Mouse (Mus musculus): ENCODE results near the gene Nsg2. TPM values are rescaled to one million over a fixed set of nuclear protein-coding genes. Genes with fewer than 3 reads are reported as not detected.
"Not testable (repeated sequence)": the region's sequence is repeated elsewhere in the genome, so short reads cannot be mapped to it uniquely, and the experiment has no call there.

Nsg2 gene
- polyA plus RNA-seq, 1 experiment from 2014 or later: 0.56 TPM

DNA sequence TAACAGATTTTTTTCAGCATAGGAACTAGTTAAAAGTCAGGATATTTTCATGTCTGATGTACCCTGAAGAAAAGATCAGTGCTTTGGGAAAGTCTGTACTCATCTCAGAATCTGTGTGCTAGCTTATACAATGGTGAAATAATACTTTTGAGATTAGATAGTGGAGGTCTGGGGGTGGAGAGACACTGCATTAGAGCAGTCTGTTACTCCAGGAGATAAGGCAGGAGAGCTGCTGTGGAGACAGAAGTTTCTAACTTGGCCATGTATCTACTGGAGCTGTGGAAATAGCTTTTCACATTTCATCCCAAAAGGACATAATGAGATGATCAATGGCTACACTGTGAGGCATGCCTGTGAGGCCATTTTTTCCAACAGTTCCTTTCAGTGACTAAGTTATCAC, 17.0 kb upstream of the Nsg2 start:
- H3K9ac ChIP-seq: no peak overlapping the region
- H3K9me3 ChIP-seq (replicated peaks): no peaks in the 10 kb centered on the region
- no peaks in the 10 kb centered on the region for H3K36me3 ChIP-seq
- H3K27ac ChIP-seq: no peak overlapping the region
- no peak for DNase-seq
- no peaks in the 10 kb centered on the region for H3K27me3 ChIP-seq
- H3K4me1 ChIP-seq (replicated peaks): no peaks in the 10 kb centered on the region
- no peak overlapping the region for H3K4me2 ChIP-seq
- H3K4me3 ChIP-seq (replicated peaks): no peak overlapping the region
- ATAC-seq (ENCODE audit: low read depth): no peak

DNA sequence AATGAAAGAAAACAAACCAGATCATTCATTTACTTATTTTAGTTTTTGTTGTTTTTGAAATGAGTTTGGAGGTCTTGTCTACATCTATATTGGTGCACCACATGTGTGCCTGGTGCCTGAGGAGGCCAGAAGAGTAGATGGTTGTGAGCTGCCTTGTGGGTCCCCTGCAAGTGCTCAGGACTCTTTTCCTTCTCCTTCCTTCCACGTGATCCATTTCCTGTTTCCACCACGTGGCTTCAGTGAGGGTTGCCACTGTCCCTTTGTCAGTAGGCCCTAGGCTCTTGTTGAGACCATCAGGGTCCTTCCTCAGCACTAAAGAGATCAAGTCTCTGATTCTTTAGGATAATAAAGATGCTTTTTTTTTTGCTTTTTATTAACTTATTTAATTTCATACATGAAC, 15.5 kb upstream of the Nsg2 start:
- Histone ChIP-seq H3K27ac (no peak overlapping the region), H3K9me3 (replicated peaks) (no peaks in the 10 kb centered on the region), H3K4me2 (no peak overlapping the region), H3K36me3 (no peaks in the 10 kb centered on the region), H3K27me3 (no peaks in the 10 kb centered on the region), H3K4me3 (replicated peaks) (no peak overlapping the region), H3K4me1 (replicated peaks) (no peaks in the 10 kb centered on the region), H3K9ac (no peak overlapping the region)
- ATAC-seq (ENCODE audit: low read depth) (no peak), DNase-seq (no peak)
- 15% methylated on average over 2 of the region's 2 CpGs for WGBS (ENCODE audit: insufficient replicate concordance)

DNA sequence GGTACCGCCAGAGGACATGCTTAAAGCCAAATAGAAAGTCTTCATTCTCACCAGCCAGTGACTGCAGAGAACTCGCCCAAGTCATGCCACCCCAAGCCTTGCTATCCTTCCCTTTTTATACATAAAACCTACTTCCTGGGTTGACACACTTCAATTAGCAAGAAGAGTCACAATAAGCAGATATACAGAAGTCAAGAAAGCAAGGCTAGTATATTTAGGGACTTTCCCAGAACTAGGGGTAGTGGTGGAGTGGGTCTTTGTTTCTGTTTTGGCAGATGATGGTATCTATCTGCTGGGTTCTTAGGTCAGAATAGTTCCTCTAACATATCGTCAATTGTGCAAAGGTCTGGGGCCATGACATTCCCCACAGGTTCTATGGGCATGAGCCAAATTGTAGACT, 7.7 kb upstream of the Nsg2 start:
- Histone ChIP-seq H3K9me3 (replicated peaks) (no peaks in the 10 kb centered on the region), H3K36me3 (no peaks in the 10 kb centered on the region), H3K27me3 (no peaks in the 10 kb centered on the region), H3K9ac (no peak overlapping the region), H3K27ac (no peak overlapping the region), H3K4me2 (no peak overlapping the region), H3K4me1 (replicated peaks) (no peaks in the 10 kb centered on the region), H3K4me3 (replicated peaks) (no peak overlapping the region)
- WGBS (ENCODE audit: insufficient replicate concordance): 57% methylated on average over 3 of the region's 3 CpGs
- DNase-seq (no peak), ATAC-seq (ENCODE audit: low read depth) (no peak)

DNA sequence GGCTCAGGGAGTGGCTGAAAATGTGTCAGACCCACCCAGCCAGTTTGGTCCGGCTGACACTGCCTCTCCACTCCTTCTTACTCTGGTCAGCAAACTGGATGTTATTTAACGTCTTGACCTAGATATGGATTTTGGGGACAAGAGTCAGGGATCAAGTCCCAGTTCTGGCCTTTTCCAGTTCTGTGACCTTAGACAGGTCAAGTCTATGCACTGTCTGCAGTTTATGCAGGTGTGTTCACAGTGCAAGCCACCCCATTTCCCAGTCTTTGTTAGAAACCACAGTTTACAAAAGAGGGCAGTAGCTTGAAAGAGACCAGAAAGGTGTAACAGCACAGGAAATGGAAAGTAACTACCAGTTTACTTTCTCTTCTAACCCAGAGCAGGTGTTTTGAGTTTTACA, 547 bp upstream of the Nsg2 start:
- Histone ChIP-seq H3K9me3 (replicated peaks) (no peaks in the 10 kb centered on the region), H3K9ac (no peak overlapping the region), H3K4me3 (replicated peaks) (no peak overlapping the region), H3K4me2 (no peak overlapping the region), H3K36me3 (no peaks in the 10 kb centered on the region), H3K4me1 (replicated peaks) (no peaks in the 10 kb centered on the region), H3K27ac (no peak overlapping the region), H3K27me3 (peaks cover 21% of the 10 kb centered on the region)
- DNase-seq (no peak), ATAC-seq (ENCODE audit: low read depth) (no peak)
- 43% methylated on average over 2 of the region's 2 CpGs for WGBS (ENCODE audit: insufficient replicate concordance)

DNA sequence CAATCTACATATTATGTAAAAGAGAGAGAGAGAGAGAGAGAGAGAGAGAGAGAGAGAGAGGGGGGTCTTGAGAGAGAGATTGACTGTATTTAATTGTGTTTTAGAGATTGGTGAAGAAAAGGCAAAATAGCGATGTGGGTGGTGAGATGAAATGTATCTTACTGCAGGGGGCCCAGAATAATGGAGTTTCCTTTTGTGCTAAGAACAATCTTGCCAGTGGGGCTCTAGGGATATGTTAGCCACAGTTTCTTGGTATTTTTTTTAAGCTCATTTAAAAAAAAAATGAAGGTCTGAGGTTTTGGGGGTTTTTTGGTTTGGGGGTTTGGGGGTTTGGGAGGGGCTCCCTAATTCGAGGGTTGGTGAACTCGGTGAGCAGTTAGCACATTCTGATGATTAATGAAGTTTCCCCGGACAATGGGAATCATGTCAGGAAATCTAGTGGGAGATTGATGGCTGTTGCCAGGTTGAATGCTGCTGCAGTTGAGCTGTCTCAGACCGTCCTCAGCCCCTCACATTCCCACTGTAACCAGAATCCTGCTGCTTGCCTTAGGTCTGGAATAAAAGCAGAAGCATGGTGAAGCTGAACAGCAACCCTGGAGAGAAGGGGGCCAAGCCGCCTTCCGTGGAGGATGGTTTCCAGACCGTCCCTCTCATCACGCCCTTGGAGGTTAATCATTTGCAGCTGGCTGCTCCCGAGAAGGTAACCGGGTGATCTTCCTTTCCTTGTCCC, 1.1 kb downstream of the Nsg2 start:
- no peaks in the 10 kb centered on the region for H3K4me1 ChIP-seq (replicated peaks)
- no peaks in the 10 kb centered on the region for H3K36me3 ChIP-seq
- DNase-seq: no peak
- H3K4me2 ChIP-seq: no peak overlapping the region
- 6% methylated on average over 11 of the region's 11 CpGs for WGBS (ENCODE audit: insufficient replicate concordance)
- H3K4me3 ChIP-seq (replicated peaks): no peak overlapping the region
- H3K9me3 ChIP-seq (replicated peaks): no peaks in the 10 kb centered on the region
- no peak overlapping the region for H3K27ac ChIP-seq
- no peak overlapping the region for H3K9ac ChIP-seq
- ATAC-seq (ENCODE audit: low read depth): no peak
- peaks cover 21% of the 10 kb centered on the region for H3K27me3 ChIP-seq

DNA sequence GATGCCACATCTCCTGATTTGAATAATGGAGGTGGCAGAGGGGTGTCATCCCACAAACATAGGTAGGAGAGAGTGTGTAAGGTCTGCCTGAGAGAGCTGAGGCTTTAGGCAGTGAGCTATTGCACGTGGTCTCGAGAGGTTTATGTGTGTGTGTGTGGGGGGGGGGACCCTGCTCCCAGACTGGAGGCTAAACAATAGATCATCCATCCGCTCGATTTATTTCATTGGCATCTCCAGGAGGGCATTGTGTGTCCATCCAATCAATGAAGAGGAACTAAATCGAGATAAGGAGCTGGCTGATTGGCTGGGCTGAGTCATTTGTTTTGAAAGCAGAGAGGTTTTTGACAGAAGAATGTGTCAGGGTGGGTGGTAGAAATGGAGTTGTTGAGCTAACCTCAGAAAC, 2.4 kb downstream of the Nsg2 start:
- H3K4me3 ChIP-seq (replicated peaks): no peak overlapping the region
- H3K9me3 ChIP-seq (replicated peaks): peaks cover 7% of the 10 kb centered on the region; the same call in 1 of the 2 replicates
- no peak for DNase-seq
- H3K4me2 ChIP-seq: no peak overlapping the region
- no peak overlapping the region for H3K9ac ChIP-seq
- peaks cover 21% of the 10 kb centered on the region for H3K27me3 ChIP-seq
- H3K27ac ChIP-seq: no peak overlapping the region
- H3K36me3 ChIP-seq: no peaks in the 10 kb centered on the region
- 4% methylated on average over 5 of the region's 5 CpGs for WGBS (ENCODE audit: insufficient replicate concordance)
- H3K4me1 ChIP-seq (replicated peaks): no peaks in the 10 kb centered on the region
- no peak for ATAC-seq (ENCODE audit: low read depth)

DNA sequence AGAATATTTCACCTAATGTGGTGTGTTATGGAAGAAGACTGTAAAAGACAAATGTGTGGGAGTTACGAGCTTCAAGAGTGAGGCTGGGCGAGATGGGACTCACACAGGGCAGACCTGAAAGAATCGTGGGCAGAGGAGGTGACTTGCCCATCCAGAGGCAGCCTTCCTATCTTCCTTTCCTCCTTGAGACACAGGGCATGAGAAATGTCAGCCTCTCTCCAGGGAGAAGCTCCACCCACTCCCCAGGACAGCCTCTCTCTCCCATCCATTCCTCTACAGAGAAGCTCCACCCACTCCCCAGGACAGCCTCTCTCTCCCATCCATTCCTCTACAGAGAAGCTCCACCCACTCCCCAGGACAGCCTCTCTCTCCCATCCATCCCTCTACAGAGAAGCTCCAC, 7.8 kb downstream of the Nsg2 start:
- not testable (repeated sequence) for H3K4me2 ChIP-seq; H3K4me1 ChIP-seq (replicated peaks); DNase-seq; H3K36me3 ChIP-seq; H3K9me3 ChIP-seq (replicated peaks); H3K9ac ChIP-seq; ATAC-seq (ENCODE audit: low read depth); H3K27ac ChIP-seq; H3K27me3 ChIP-seq; H3K4me3 ChIP-seq (replicated peaks)
- 73% methylated on average over 3 of the region's 3 CpGs for WGBS (ENCODE audit: insufficient replicate concordance)

DNA sequence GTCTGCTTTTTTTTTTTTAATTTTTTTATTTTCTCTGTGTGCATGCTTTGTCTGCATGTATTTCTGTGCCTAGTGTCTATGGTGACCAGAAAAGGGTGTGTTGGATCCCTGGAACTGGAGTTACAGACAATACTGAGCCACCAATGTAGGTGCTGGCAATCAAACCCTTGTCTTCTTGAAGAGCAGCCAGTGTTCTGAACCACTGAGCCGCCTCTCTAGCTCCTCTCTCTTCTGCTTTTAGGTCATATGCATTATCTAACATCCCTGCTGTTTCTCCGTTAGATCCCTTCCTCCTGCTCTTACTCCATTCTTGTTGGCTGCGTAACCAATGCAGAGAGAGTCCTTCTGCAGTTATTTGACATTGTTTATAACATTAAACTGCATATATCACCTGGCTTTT, 8.6 kb downstream of the Nsg2 start:
- WGBS (ENCODE audit: insufficient replicate concordance): 63% methylated on average over 3 of the region's 3 CpGs

DNA sequence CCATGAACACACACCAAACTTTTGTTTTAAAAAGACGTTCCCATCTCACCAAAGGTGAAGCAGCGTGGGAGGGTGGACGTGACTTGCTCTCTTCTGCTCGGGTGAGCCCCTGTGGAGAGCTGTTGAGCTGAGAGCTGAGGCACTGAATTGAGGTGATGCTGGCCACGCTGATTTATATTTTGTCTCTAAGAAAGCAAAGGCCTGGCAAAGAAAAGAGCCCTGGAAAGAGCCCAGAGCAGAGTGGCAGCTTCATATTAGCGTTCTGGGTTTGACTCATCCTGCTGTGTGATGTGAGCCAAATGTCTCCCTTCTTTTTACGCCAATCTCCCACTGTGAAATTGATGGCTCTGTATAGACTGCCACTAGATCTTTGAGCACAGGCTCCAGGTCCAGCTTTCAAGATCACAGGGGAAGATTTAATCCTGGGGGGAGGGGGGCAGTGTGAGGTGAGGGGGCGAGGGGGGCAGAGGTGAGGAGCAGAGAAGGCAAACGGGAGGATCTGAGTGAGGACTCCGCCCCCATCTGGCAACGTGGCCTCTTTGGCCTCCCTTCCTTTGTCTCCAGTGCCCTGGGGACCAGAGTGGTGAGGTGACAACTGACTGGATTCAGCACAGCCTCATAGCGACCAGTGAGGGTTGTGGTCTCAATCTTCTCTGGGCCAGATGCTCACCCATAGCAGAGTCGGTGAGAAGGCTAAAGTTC, 9.8 kb downstream of the Nsg2 start:
- Histone ChIP-seq H3K36me3 (no peaks in the 10 kb centered on the region), H3K9ac (no peak overlapping the region), H3K4me3 (replicated peaks) (no peak overlapping the region), H3K4me1 (replicated peaks) (no peaks in the 10 kb centered on the region), H3K27me3 (no peaks in the 10 kb centered on the region), H3K9me3 (replicated peaks) (peaks cover 7% of the 10 kb centered on the region; the same call in 1 of the 2 replicates), H3K27ac (no peak overlapping the region), H3K4me2 (no peak overlapping the region)
- DNase-seq (no peak), ATAC-seq (ENCODE audit: low read depth) (no peak)
- 44% methylated on average over 13 of the region's 13 CpGs for WGBS (ENCODE audit: insufficient replicate concordance)

More for the DNA sequence above, 8.6 kb downstream of the Nsg2 start:
- H3K9me3 ChIP-seq (replicated peaks): peaks cover 7% of the 10 kb centered on the region; the same call in 1 of the 2 replicates
- no peaks in the 10 kb centered on the region for H3K4me1 ChIP-seq (replicated peaks)
- no peak overlapping the region for H3K9ac ChIP-seq
- no peak for ATAC-seq (ENCODE audit: low read depth)
- H3K27me3 ChIP-seq: no peaks in the 10 kb centered on the region
- no peak for DNase-seq
- H3K4me2 ChIP-seq: no peak overlapping the region
- H3K36me3 ChIP-seq: no peaks in the 10 kb centered on the region
- H3K27ac ChIP-seq: no peak overlapping the region
- no peak overlapping the region for H3K4me3 ChIP-seq (replicated peaks)

DNA sequence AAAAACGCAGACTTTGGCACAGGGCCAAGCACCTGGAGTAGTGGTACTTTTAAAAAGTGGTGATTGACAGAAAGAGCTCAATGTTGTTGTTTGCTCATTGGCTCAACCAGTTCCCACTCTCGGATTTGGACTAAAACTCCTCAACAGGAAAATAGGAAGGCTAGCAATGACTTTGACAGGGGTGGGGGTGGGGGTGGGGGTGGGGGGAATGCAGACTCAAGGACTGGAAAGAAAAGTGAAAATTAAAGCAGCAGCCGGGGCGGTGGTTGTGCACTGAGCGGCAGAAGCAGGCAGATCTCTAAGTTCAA, 10.4 kb downstream of the Nsg2 start:
- H3K4me1 ChIP-seq (replicated peaks): no peaks in the 10 kb centered on the region
- ATAC-seq (ENCODE audit: low read depth) (no peak), DNase-seq (no peak)
- no peaks in the 10 kb centered on the region for H3K27me3 ChIP-seq
- H3K4me3 ChIP-seq (replicated peaks): no peak overlapping the region
- H3K27ac ChIP-seq: no peak overlapping the region
- no peak overlapping the region for H3K4me2 ChIP-seq
- H3K36me3 ChIP-seq: no peaks in the 10 kb centered on the region
- peaks cover 7% of the 10 kb centered on the region; the same call in 1 of the 2 replicates for H3K9me3 ChIP-seq (replicated peaks)
- H3K9ac ChIP-seq: no peak overlapping the region
- 59% methylated on average over 5 of the region's 5 CpGs for WGBS (ENCODE audit: insufficient replicate concordance)

DNA sequence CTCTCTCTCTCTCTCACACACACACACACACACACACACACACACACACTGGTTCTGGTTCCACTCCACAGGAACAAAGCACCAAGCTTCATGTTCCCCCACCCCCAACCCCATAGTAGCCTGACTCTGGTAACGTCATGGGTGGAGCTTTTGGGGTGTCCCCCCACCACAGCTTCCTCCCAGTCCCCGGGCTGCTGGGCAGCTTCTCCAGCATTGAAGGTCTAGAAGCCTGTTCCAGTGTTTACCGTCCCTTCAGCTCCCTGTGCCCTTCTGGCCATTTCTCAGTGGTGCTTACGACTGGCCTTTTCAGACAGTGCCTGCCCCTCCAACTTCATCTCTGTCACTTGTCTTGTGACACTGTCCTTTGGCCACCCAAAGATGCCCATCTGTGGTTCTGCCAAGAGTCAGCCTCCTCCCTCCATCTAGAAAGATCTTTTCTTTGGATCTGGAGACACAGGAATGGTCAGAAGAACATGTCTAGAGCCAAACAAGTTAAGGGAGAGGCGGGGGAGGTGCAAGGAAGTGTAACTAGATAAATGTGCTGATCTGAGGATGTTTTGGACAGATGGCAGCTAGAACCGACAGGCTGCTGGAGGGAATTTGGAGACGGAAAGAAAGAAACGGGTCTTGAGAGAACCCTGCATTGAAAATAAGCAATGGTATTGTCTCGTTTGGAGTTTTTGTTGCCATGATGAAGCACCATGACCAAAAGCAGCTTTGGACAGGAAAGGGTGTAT, 11.8 kb downstream of the Nsg2 start:
- Histone ChIP-seq H3K36me3 (no peaks in the 10 kb centered on the region), H3K9me3 (replicated peaks) (peaks cover 4% of the 10 kb centered on the region; the same call in 1 of the 2 replicates), H3K4me3 (replicated peaks) (no peak overlapping the region), H3K4me2 (no peak overlapping the region), H3K27ac (no peak overlapping the region), H3K9ac (no peak overlapping the region), H3K27me3 (no peaks in the 10 kb centered on the region), H3K4me1 (replicated peaks) (no peaks in the 10 kb centered on the region)
- 28% methylated on average over 9 of the region's 9 CpGs for WGBS (ENCODE audit: insufficient replicate concordance)
- DNase-seq (no peak), ATAC-seq (ENCODE audit: low read depth) (no peak)
